In genomic region chr13:94573833-94574232, GRCm38 (mm10) we compare ENCODE assay signal across 11 mouse cellular contexts.
"Had no signal": no experiment of that assay in that cellular context is flagged by ENCODE, and none has a peak within 500 bp of the region (broad histone marks: within the 10 kb centered on the region; RNA-seq: fewer than 3 reads in every experiment).

No protein-coding gene starts in this region.

- H3K36me3 ChIP-seq: intestine, embryonic 15.5 days had no signal

- DNase-seq: kidney, adult 18-20 months; kidney, postnatal 25 days; lung, adult 18-20 months; lung, postnatal 36 days; spleen, adult 18-20 months; thymus, adult 18-20 months; thymus, postnatal 14 days had no signal

- H3K9ac ChIP-seq: intestine, embryonic 15.5 days; liver, embryonic 14.5 days had no signal

- H3K4me3 ChIP-seq: intestine, embryonic 15.5 days had no signal

- ATAC-seq: intestine, embryonic 15.5 days; midbrain, embryonic 16.5 days had no signal

- H3K27ac ChIP-seq: intestine, embryonic 15.5 days; liver, embryonic 14.5 days had no signal

- H3K4me2 ChIP-seq: intestine, embryonic 15.5 days; midbrain, embryonic 11.5 days had no signal

- H3K9me3 ChIP-seq: intestine, embryonic 15.5 days had no signal
